In genomic region chr10:5179891-5180290, GRCm38 (mm10) we compare ENCODE assay signal across 13 mouse cellular contexts.
"Had no signal": no experiment of that assay in that cellular context is flagged by ENCODE, and none has a peak within 500 bp of the region (broad histone marks: within the 10 kb centered on the region; RNA-seq: fewer than 3 reads in every experiment).

No protein-coding gene starts in this region.

- H3K27ac ChIP-seq: limb, embryonic 10.5 days; midbrain, embryonic 10.5 days; neural tube, embryonic 12.5 days; stomach, postnatal 0 days had no signal

- ATAC-seq: intestine, postnatal 0 days had no signal

- H3K4me3 ChIP-seq: limb, embryonic 10.5 days; midbrain, embryonic 10.5 days; neural tube, embryonic 12.5 days had no signal

- DNase-seq: kidney, adult 8-10 months; lung, embryonic 14.5 days; lung, postnatal 10 days; lung, postnatal 4 days; midbrain, embryonic 14.5 days; right cerebral cortex, postnatal 25 days; thymus, adult 18-20 months; thymus, postnatal 14 days had no signal
